Mouse (Mus musculus): ENCODE measurements around the gene Zfp445. TPM values are rescaled to one million over a fixed set of nuclear protein-coding genes. Genes with fewer than 3 reads are reported as not detected.

Gene Zfp445
- 5.8 and 7.9 TPM in 2 replicates for polyA plus RNA-seq (2012)

DNA sequence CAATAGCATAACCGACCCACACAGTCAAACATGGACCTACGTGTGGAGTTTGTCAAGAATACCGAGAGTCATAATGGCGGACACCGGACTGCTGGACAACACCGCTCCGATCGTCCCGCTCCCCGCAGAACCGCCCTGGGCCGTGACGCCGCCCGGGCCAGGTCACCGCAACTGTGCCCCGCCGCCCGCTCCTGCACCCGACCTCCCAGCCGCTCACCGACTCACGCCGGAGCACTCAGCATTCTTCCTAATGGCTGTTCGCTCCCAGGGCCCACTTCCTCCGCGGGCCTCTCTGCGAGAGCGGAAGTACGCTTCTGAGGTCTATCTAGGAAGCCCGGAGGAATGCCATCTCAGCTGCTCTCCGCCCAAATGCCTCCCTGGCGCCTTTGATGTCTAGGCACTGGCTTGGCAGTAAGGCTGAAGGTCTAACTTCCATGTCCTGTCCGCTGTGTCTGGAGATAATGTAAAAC is at the start of gene Zfp445:
Zfp445 (minus strand) TSS at position 310 of the 470 bp plus-strand sequence.
- no peak for TF ChIP-seq GATA1 (IDR thresholded peaks at IDR 0.05; ENCODE audit: low read length)

DNA sequence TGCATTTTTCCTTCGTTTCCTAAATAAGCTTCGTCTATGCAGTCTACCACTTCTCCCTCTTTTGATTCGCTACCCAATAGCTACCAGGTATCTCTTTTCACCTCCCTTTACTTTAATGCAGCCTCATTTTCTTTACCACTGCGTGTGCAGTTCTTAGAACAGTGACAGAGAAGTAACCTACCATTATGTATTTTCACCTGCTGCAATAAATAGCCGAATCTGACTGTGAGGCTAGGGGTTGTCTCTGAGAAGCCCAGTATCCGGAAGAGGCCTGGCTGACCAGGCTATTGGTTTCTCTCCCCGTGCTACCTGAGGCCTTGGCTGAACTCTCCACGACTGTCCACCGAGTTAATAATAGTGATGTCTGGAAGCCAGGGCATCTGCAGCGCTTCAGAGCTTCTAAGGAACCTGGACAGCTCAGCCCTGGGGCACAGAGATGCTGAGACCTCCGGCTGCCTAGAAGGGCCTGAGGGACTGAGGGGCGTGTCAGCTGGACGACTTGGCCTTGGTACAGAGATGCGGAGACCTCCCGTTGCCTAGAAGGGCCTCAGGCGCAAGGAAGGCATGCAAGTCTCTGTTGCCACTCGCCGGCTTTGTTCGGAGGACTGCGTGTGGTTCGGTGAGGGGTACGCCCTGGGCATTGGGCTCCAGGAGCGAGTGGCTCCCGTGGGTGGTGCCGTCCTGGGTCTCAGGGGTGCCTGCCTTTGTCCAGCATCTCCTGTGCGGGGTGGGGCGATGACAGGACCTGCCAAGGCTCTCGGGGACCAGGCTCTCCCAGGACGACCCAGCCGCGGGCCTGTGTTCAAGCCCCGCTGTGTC is 37.1 kb upstream of the Zfp445 start:
- TF ChIP-seq GATA1 (IDR thresholded peaks at IDR 0.05; ENCODE audit: low read length): no peak

DNA sequence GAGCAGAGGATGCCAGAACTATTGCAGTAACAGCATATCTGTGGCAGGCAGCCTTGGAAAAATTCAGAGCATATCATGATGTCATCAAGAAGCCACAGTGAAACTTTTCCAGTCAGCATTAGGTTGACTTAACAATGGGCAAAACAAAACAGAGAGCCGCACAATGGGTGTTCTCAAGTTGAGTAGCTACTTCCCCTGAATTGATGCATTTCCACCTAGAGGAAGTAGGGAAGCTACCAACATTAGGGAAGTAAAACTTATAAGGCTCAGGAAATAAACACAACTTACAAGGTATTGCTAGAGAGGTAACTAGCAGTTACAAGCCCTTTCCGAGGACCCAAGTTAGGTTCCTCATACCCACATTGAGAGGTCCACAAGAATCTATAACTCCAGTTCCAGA is 35.2 kb upstream of the Zfp445 start:
- no peak for TF ChIP-seq GATA1 (IDR thresholded peaks at IDR 0.05; ENCODE audit: low read length)

GRCm38 (mm10) chr9:122886372-122887179 is 20.8 kb upstream of the Zfp445 start:
- no peak for TF ChIP-seq GATA1 (IDR thresholded peaks at IDR 0.05; ENCODE audit: low read length)

- no peak for TF ChIP-seq GATA1 (IDR thresholded peaks at IDR 0.05; ENCODE audit: low read length)
Observed at GRCm38 (mm10) chr9:122885385-122885784, 19.6 kb upstream of the Zfp445 start, which contains the start of gene Zkscan7. Zkscan7 (plus strand) TSS chr9:122885685.

DNA sequence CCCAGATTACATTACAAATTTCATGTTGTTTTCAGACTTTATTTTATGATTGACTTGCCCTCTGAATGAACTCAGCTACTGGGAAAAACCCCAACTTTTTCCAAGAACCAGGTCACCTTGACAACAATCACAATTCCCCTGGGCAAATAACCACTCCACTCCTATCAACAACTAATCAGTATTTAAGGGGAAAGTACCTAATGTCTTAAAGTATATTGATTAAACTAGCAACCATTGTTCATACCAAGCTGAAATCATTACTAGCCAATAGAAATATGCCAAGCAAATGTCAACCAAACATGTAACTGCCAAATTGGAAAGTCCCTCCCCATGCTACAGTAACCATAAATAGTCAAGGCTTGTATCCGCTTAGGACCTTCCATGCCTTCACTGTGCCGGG is 9.3 kb upstream of the Zfp445 start:
- TF ChIP-seq GATA1 (IDR thresholded peaks at IDR 0.05; ENCODE audit: low read length): no peak

GRCm38 (mm10) chr9:122874653-122875052 is 8.8 kb upstream of the Zfp445 start:
- TF ChIP-seq GATA1 (IDR thresholded peaks at IDR 0.05; ENCODE audit: low read length): no peak

- no peak for TF ChIP-seq GATA1 (IDR thresholded peaks at IDR 0.05; ENCODE audit: low read length)
Observed at GRCm38 (mm10) chr9:122872595-122872994, 6.8 kb upstream of the Zfp445 start.

DNA sequence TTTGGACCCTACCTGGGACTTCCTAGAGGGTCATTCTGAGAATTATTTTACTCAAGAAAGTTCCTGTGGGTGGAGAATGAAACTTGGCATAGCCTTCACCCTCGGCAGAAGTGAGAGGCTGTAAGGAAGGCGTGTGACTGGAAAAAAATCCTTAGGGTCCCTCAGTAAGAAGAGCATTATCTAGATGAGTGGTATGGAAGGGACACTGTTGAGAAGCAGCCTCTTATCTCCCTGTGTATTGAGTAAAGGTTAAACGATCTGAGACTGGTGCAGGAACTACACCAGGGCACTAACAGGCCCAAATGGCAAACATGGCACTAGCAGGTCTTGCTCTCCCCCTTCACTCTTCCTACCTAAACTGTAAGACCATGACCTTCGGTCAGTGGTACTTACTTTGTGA is 386 bp upstream of the Zfp445 start:
- no peak for TF ChIP-seq GATA1 (IDR thresholded peaks at IDR 0.05; ENCODE audit: low read length)

DNA sequence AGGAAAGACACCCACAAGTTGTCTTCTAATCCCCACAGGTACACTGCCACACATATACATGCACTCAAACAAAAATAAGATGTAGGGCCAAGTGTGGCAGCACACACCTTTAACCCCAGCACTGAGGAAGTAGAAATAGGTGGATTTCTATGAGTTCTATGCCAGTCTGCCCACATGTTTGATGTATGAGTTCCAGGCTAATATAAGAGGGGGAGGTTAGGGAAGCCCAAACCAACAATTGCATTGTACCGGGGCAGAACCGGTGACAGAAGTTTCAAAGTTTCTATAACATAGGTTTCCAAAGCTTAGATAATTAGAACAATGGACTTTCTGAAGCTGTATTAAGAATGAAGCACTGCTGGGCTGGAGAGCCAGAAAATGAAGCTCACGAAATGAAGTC is 958 bp downstream of the Zfp445 start:
- no peak for TF ChIP-seq GATA1 (IDR thresholded peaks at IDR 0.05; ENCODE audit: low read length)

DNA sequence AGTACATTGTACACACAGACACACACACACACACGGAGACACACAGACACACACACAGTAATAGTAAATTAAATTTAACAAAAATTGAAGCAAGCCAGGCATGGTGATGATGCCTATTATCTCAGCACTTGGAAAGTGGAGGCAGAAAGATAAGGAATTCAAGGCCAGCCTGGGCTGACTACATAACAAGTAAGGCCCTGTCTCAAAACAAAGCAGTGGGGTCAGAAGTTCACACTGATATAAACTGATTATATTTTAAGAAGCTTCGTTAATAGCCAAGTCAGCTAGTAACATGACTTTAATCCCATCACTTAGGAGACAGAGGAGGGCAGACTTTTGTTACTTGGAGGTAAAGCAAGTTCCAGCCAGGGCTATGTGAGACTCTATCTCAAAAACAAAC is 2.1 kb downstream of the Zfp445 start:
- TF ChIP-seq GATA1 (IDR thresholded peaks at IDR 0.05; ENCODE audit: low read length): no peak

GRCm38 (mm10) chr9:122860752-122861151 is 5.1 kb downstream of the Zfp445 start:
- no peak for TF ChIP-seq GATA1 (IDR thresholded peaks at IDR 0.05; ENCODE audit: low read length)

DNA sequence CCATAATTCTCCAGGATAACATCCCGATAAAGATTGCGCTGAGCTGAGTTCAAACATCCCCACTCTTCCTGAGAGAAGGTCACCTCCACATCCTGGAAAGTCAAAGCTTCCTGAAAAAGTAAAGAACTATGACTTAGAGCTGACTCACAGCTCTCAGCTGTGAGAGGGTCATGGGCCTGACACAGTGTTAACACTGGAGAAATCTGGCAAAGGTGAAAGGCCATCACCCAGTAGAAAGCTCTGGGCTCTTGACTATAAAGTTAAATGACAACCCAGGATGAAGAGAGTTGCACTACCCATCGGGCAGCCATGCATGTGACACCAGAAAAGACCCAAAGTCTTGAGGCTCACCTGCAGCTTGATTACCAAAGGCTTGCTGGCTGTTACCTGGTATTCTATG is 9.1 kb downstream of the Zfp445 start:
- no peak for TF ChIP-seq GATA1 (IDR thresholded peaks at IDR 0.05; ENCODE audit: low read length)

- no peak for TF ChIP-seq GATA1 (IDR thresholded peaks at IDR 0.05; ENCODE audit: low read length)
Observed at GRCm38 (mm10) chr9:122855617-122856016, 10.2 kb downstream of the Zfp445 start.

DNA sequence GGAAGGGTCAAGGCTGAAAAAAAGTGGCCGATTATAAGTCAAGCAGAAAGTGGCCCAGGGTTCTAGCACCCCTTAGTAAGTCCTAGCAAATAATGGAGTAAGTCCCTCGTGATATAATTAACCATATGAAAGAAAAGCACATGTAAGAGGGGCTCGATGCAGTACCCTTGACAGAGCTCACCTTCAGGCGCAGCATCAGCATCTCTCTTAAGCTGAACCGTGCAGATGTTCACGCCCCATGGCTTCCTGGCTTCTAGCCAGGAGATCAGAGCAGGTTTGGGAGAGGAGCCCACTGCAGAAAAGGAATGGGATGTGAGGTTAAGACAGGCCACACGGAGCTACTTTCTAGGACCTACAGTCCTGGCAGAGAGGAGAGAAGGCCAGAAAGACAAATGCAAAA is 11.3 kb downstream of the Zfp445 start:
- no peak for TF ChIP-seq GATA1 (IDR thresholded peaks at IDR 0.05; ENCODE audit: low read length)

DNA sequence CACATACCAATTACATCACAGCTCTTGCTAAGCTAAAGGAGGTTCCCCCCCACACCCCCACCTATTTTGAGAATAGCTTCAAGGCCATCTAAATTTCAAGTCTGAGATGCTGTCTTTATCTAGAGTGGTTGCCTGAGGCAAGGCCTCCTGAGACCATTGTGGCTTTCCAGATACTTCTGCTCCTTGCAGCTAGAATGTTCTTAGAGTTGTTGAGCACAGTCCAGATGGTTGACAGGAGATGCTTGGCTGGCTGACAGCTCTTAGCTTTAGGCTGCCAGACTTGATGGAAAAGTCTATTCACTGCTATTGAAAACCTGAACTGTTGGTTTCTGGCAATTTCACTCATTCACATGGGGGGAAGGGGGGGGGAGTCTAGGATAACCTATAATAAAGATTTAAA is 19.6 kb downstream of the Zfp445 start:
- TF ChIP-seq GATA1 (IDR thresholded peaks at IDR 0.05; ENCODE audit: low read length): no peak
